Comparison of ENCODE assay signal across 10 mouse cellular contexts in the genomic region with DNA sequence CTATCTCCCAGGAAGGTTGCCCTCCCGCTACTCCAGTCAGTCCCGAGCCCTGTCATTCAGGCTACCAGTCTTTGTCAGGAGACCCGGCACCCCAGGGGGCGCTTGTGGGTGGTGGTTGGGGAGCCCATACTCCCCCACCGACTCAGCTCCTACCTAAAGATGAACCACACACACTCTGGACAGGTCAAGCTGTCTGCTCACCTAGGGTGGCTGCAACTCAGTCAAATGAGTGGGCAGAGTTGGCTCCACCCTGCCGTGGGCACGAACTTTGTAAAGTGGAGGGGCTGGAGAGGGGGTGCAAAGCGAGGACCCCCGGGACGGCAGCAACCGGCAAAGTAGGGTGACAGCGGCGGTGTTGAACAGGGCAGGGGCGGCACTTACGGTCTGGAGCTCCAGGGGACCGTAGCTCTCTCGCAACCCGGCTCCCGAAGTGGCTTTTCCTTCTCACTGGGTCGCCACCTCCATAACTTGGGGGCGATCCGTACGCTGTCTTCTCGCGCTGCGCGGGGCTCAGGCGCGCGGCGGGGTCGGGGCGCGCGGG. TPM values are rescaled to one million over a fixed set of nuclear protein-coding genes. Genes with fewer than 3 reads are reported as not detected.
A peak's percentile ranks its signal among the peaks of the same experiment; 100 is the strongest.
DNase-seq lines count a peak whose midpoint lies in the region; ATAC-seq and TF ChIP-seq lines count a peak whose summit lies in the region.
"Had no signal": no experiment of that assay in that cellular context is flagged by ENCODE, and none has a peak within 500 bp of the region (broad histone marks: within the 10 kb centered on the region; RNA-seq: fewer than 3 reads in every experiment).

No protein-coding gene starts in this region.

- H3K27me3 ChIP-seq in spleen, adult 2 months (ENCODE audit: control insufficient read depth, insufficient read depth, low read length): peaks cover 2% of the 10 kb centered on the region; the same call in 1 of the 2 replicates
- H3K27me3 ChIP-seq in intestine, embryonic 14.5 days (replicated peaks; ENCODE audit: control insufficient read depth, insufficient read depth, low read length): peaks cover 63% of the 10 kb centered on the region
- no peaks in the 10 kb centered on the region for H3K27me3 ChIP-seq in midbrain, embryonic 15.5 days (replicated peaks)

- H3K4me1 ChIP-seq in spleen, adult 2 months (ENCODE audit: control insufficient read depth, insufficient read depth, insufficient read length): peaks cover 18% of the 10 kb centered on the region
- peaks cover 9% of the 10 kb centered on the region; the same call in 1 of the 2 replicates for H3K4me1 ChIP-seq in intestine, embryonic 14.5 days (replicated peaks; ENCODE audit: control insufficient read depth, insufficient read depth, low read length)
- peaks cover 71% of the 10 kb centered on the region for H3K4me1 ChIP-seq in midbrain, embryonic 15.5 days

- peak overlapping the region; percentile 44 for H3K9ac ChIP-seq in intestine, embryonic 14.5 days (ENCODE audit: low read length)
- peak overlapping the region; percentile 84 for H3K9ac ChIP-seq in midbrain, embryonic 15.5 days

- peak overlapping the region; percentile 84 for H3K4me2 ChIP-seq in intestine, embryonic 14.5 days (ENCODE audit: low read length)
- peak overlapping the region; percentile 77 for H3K4me2 ChIP-seq in midbrain, embryonic 15.5 days

- peak overlapping the region; percentile 64 for H3K27ac ChIP-seq in spleen, adult 2 months (ENCODE audit: insufficient read depth, low read length)
- H3K27ac ChIP-seq in intestine, embryonic 14.5 days (ENCODE audit: low read depth): no peak overlapping the region
- H3K27ac ChIP-seq in midbrain, embryonic 15.5 days: peak overlapping the region; percentile 95

- peaks cover 8% of the 10 kb centered on the region for H3K36me3 ChIP-seq in spleen, adult 2 months (ENCODE audit: control insufficient read depth, insufficient read depth, low read length)
- no peaks in the 10 kb centered on the region for H3K36me3 ChIP-seq in intestine, embryonic 14.5 days (ENCODE audit: control insufficient read depth, insufficient read depth, low read length)
- no peaks in the 10 kb centered on the region for H3K36me3 ChIP-seq in midbrain, embryonic 15.5 days (replicated peaks)

- TF ChIP-seq CTCF in spleen, adult 2 months (IDR thresholded peaks at IDR 0.05; ENCODE audit: extremely low read depth, insufficient read depth, insufficient read length, insufficient replicate concordance): no peak

- TF ChIP-seq POLR2A in spleen, adult 2 months (IDR thresholded peaks at IDR 0.05; ENCODE audit: low read depth, low read length): no peak

- peak; percentile 13; the same call in 1 of the 2 replicates for ATAC-seq in intestine, embryonic 14.5 days (replicated peaks; ENCODE audit: low FRiP score, low TSS enrichment, low read depth)
- ATAC-seq in midbrain, embryonic 15.5 days (replicated peaks): peak; percentile 15

- H3K4me3 ChIP-seq in spleen, adult 2 months (ENCODE audit: extremely low read depth, insufficient read depth, insufficient read length): peak overlapping the region; percentile 69
- peak overlapping the region; percentile 59 for H3K4me3 ChIP-seq in intestine, embryonic 14.5 days (ENCODE audit: low read depth, low read length)
- H3K4me3 ChIP-seq in midbrain, embryonic 15.5 days: peak overlapping the region; percentile 88

- H3K9me3 ChIP-seq in intestine, embryonic 14.5 days (ENCODE audit: control insufficient read depth, low read length): no peaks in the 10 kb centered on the region
- H3K9me3 ChIP-seq in midbrain, embryonic 15.5 days: no peaks in the 10 kb centered on the region

- WGBS in spleen, adult 2 months: 14% methylated on average over 35 of the region's 35 CpGs
- under 1% methylated on average over 35 of the region's 35 CpGs for WGBS in intestine, embryonic 14.5 days
- under 1% methylated on average over 35 of the region's 35 CpGs for WGBS in midbrain, embryonic 15.5 days

- peak; percentile 27 for DNase-seq in gastrocnemius, adult 18-20 months (ENCODE audit: low spot score)
- no peak for DNase-seq in gastrocnemius, postnatal 10 days
- no peak for DNase-seq in spleen, adult 2 months (ENCODE audit: low read depth in 1 of 2, low spot score in 2 of 2)
- DNase-seq in spleen, postnatal 4 days (ENCODE audit: low spot score in 2 of 2): no peak
- no peak for DNase-seq in intestine, embryonic 14.5 days (ENCODE audit: low spot score)
- no peak for DNase-seq in retina, embryonic 14.5 days (ENCODE audit: low spot score)
- DNase-seq in cerebellum, adult 11 months: no peak

RNA-seq across cellular contexts. Expression of a gene that starts 21.4 kb away (rescaled TPM):
- total RNA-seq in gastrocnemius, adult 18-20 months (2021): 10 to 100 TPM; 16.1 to 25.9 TPM
- total RNA-seq in gastrocnemius, postnatal 10 days (2021): 10 to 100 TPM; 19.0 to 20.1 TPM
- polyA plus RNA-seq in spleen, adult 2 months (2012; rRNA removed): 38.3 and 40.2 TPM in 2 replicates
- 3.9 and 4.0 TPM in 2 replicates for polyA plus RNA-seq in intestine, embryonic 14.5 days (2014; fragmentation: Nextera tagmentation; extraction: Ambion mirVana)
- polyA plus RNA-seq in midbrain, embryonic 15.5 days (2015; fragmentation: Nextera tagmentation; extraction: Ambion mirVana): 20.2 and 21.4 TPM in 2 replicates

RNA-seq across cellular contexts. Expression of a gene that starts 55.0 kb away (rescaled TPM):
- total RNA-seq in gastrocnemius, adult 18-20 months (2021): not detected
- total RNA-seq in gastrocnemius, postnatal 10 days (2021): not detected
- 0.13 TPM in 1 of 2 replicates, not detected in the other for polyA plus RNA-seq in spleen, adult 2 months (2012; rRNA removed)
- not detected in 2 replicates for polyA plus RNA-seq in intestine, embryonic 14.5 days (2014; fragmentation: Nextera tagmentation; extraction: Ambion mirVana)
- polyA plus RNA-seq in midbrain, embryonic 15.5 days (2015; fragmentation: Nextera tagmentation; extraction: Ambion mirVana): not detected in 2 replicates
- total RNA-seq: MEL had no signal
- polyA plus RNA-seq: gonadal fat pad, adult 2 months had no signal
